Mouse (Mus musculus) C2C12 (cell line): ENCODE results near the gene Pdcd1lg2.

Experiments used
- CEBPB ChIP-seq: IDR thresholded peaks from one replicate; pipeline ENCODE4 v1.6.1; 2011; ENCODE audit warnings: low read depth, mild to moderate bottlenecking, control low read depth, moderate library complexity
- CTCF ChIP-seq: IDR thresholded peaks from one replicate; pipeline ENCODE4 v1.5.1; 2011; ENCODE audit not compliant: control insufficient read depth, insufficient read depth, insufficient read length
- FOSL1 ChIP-seq: IDR thresholded peaks from one replicate; pipeline ENCODE4 v1.8.0; 2011; ENCODE audit warnings: mild to moderate bottlenecking, low read length; ENCODE audit not compliant: poor library complexity, insufficient read depth, severe bottlenecking
- MAX ChIP-seq: IDR thresholded peaks from one replicate; pipeline ENCODE4 v1.6.1; 2011; ENCODE audit warnings: mild to moderate bottlenecking, control low read depth
- MYOD1 ChIP-seq: IDR thresholded peaks from one replicate; pipeline ENCODE4 v1.6.1; 2011; ENCODE audit warnings: low read depth; ENCODE audit not compliant: control insufficient read depth, insufficient read length
- MYOG ChIP-seq: IDR thresholded peaks from one replicate; pipeline ENCODE4 v1.6.1; 2011; ENCODE audit not compliant: control insufficient read depth, insufficient read length; ENCODE audit errors: extremely low read depth
- USF1 ChIP-seq: IDR thresholded peaks from one replicate; pipeline ENCODE4 v1.6.1; 2011; ENCODE audit warnings: low read depth, mild to moderate bottlenecking, control low read depth, moderate library complexity

GRCm38 (mm10) chr19:29474803-29475202 is 64.1 kb downstream of the Pdcd1lg2 start:
- no peak for TF ChIP-seq FOSL1
- TF ChIP-seq CTCF: no peak
- TF ChIP-seq MYOG: no peak
- TF ChIP-seq MYOD1: no peak
- no peak for TF ChIP-seq CEBPB
- TF ChIP-seq USF1: no peak
- TF ChIP-seq MAX: no peak
